Mouse (Mus musculus): ENCODE results near the gene Vps9d1. TPM values are rescaled to one million over a fixed set of nuclear protein-coding genes. Genes with fewer than 3 reads are reported as not detected.
"Not testable (repeated sequence)": the region's sequence is repeated elsewhere in the genome, so short reads cannot be mapped to it uniquely, and the experiment has no call there.

The Vps9d1 gene
- polyA plus RNA-seq, 1 experiment from 2014 or later = 53.4 TPM

GRCm38 (mm10) chr8:123203571-123203970 lies 50.6 kb downstream of the Vps9d1 start:
- WGBS = 90% methylated on average over 3 of the region's 3 CpGs
- no peak for ATAC-seq
- Histone ChIP-seq H3K4me2 (replicated peaks) (no peak overlapping the region), H3K36me3 (peaks cover 46% of the 10 kb centered on the region), H3K4me1 (replicated peaks) (no peaks in the 10 kb centered on the region), H3K4me3 (replicated peaks) (no peak overlapping the region), H3K27ac (no peak overlapping the region), H3K9ac (replicated peaks) (no peak overlapping the region), H3K9me3 (no peaks in the 10 kb centered on the region), H3K27me3 (no peaks in the 10 kb centered on the region; the same call in 1 of the 2 replicates)

GRCm38 (mm10) chr8:123202288-123202687 lies 51.9 kb downstream of the Vps9d1 start:
- Histone ChIP-seq H3K9me3 (no peaks in the 10 kb centered on the region), H3K4me2 (replicated peaks) (no peak overlapping the region), H3K9ac (replicated peaks) (no peak overlapping the region), H3K4me3 (replicated peaks) (no peak overlapping the region), H3K4me1 (replicated peaks) (no peaks in the 10 kb centered on the region), H3K27ac (no peak overlapping the region), H3K36me3 (peaks cover 33% of the 10 kb centered on the region), H3K27me3 (no peaks in the 10 kb centered on the region; the same call in 1 of the 2 replicates)
- ATAC-seq = peak; percentile 60
- WGBS = 27% methylated on average over 5 of the region's 5 CpGs

DNA sequence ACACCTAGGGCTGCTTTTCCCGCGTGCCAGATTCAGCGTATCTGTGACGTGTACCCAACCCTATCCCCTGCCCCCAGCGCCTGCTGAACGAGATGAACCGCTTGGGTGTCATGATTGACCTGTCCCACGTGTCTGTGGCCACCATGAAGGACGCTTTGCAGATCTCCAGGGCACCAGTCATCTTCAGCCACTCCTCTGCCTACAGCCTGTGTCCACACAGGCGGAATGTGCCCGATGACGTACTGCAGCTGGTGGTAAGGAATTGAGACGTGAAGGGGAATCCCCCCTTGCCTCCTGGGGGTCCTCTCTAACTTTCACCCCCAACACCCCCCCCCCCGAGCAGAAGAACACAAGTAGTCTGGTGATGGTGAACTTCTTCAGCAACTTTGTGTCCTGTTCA lies 54.3 kb downstream of the Vps9d1 start:
- no peak overlapping the region for H3K4me3 ChIP-seq (replicated peaks)
- WGBS = 75% methylated on average over 14 of the region's 14 CpGs
- H3K27me3 ChIP-seq = no peaks in the 10 kb centered on the region; the same call in 1 of the 2 replicates
- H3K9me3 ChIP-seq = no peaks in the 10 kb centered on the region
- ATAC-seq = no peak
- no peak overlapping the region for H3K9ac ChIP-seq (replicated peaks)
- no peak overlapping the region for H3K27ac ChIP-seq
- peaks cover 12% of the 10 kb centered on the region for H3K36me3 ChIP-seq
- no peak overlapping the region for H3K4me2 ChIP-seq (replicated peaks)
- H3K4me1 ChIP-seq (replicated peaks) = no peaks in the 10 kb centered on the region

GRCm38 (mm10) chr8:123197016-123197415 lies 57.1 kb downstream of the Vps9d1 start:
- ATAC-seq; H3K4me2 ChIP-seq (replicated peaks); H3K36me3 ChIP-seq; H3K4me1 ChIP-seq (replicated peaks); H3K4me3 ChIP-seq (replicated peaks); H3K27ac ChIP-seq; H3K27me3 ChIP-seq; H3K9ac ChIP-seq (replicated peaks); H3K9me3 ChIP-seq: not testable (repeated sequence)
- WGBS = 78% methylated on average over 5 of the region's 5 CpGs

- Histone ChIP-seq H3K4me2 (replicated peaks) (no peak overlapping the region), H3K9ac (replicated peaks) (no peak overlapping the region), H3K27ac (no peak overlapping the region), H3K4me1 (replicated peaks) (no peaks in the 10 kb centered on the region; the same call in 1 of the 2 replicates), H3K27me3 (no peaks in the 10 kb centered on the region), H3K4me3 (replicated peaks) (no peak overlapping the region), H3K36me3 (no peaks in the 10 kb centered on the region), H3K9me3 (no peaks in the 10 kb centered on the region)
- no peak for ATAC-seq
- WGBS = 88% methylated on average over 9 of the region's 9 CpGs
These were observed 60.4 kb downstream of the Vps9d1 start for GRCm38 (mm10) chr8:123193771-123194170.

Other genes with a start within 250 kb of the Vps9d1 start
- gene Ankrd11, start 212.1 kb downstream of the Vps9d1 start, polyA plus RNA-seq (2015; fragmentation: Nextera tagmentation; extraction: Ambion mirVana) = 32.3 and 34.4 TPM in 2 replicates
- 52.0 and 52.2 TPM in 2 replicates for gene Spg7, start 191.4 kb downstream of the Vps9d1 start, polyA plus RNA-seq (2015; fragmentation: Nextera tagmentation; extraction: Ambion mirVana)
- gene Rpl13, start 152.0 kb downstream of the Vps9d1 start, polyA plus RNA-seq (2015; fragmentation: Nextera tagmentation; extraction: Ambion mirVana) = 776 and 798 TPM in 2 replicates
- gene Cpne7, start 137.0 kb downstream of the Vps9d1 start, polyA plus RNA-seq (2015; fragmentation: Nextera tagmentation; extraction: Ambion mirVana) = 1.6 and 1.9 TPM in 2 replicates
- gene Sult5a1, start 96.0 kb downstream of the Vps9d1 start, polyA plus RNA-seq (2015; fragmentation: Nextera tagmentation; extraction: Ambion mirVana) = 0.77 and 1.0 TPM in 2 replicates
- not detected in 2 replicates for gene Dpep1, start 68.1 kb downstream of the Vps9d1 start, polyA plus RNA-seq (2015; fragmentation: Nextera tagmentation; extraction: Ambion mirVana)
- 196 and 212 TPM in 2 replicates for gene Chmp1a, start 41.6 kb downstream of the Vps9d1 start, polyA plus RNA-seq (2015; fragmentation: Nextera tagmentation; extraction: Ambion mirVana)
- gene Spata33, start 41.5 kb downstream of the Vps9d1 start, polyA plus RNA-seq (2015; fragmentation: Nextera tagmentation; extraction: Ambion mirVana) = 6.5 and 7.2 TPM in 2 replicates
- 48.3 and 48.7 TPM in 2 replicates for gene Cdk10, start 29.5 kb downstream of the Vps9d1 start, polyA plus RNA-seq (2015; fragmentation: Nextera tagmentation; extraction: Ambion mirVana)
- 2.7 and 2.8 TPM in 2 replicates for gene Spata2l, start 18.1 kb downstream of the Vps9d1 start, polyA plus RNA-seq (2015; fragmentation: Nextera tagmentation; extraction: Ambion mirVana)
- 23.6 and 26.3 TPM in 2 replicates for gene Zfp276, start 153 bp downstream of the Vps9d1 start, polyA plus RNA-seq (2015; fragmentation: Nextera tagmentation; extraction: Ambion mirVana)
- 14.0 and 15.2 TPM in 2 replicates for gene Fanca, start 64.2 kb upstream of the Vps9d1 start, polyA plus RNA-seq (2015; fragmentation: Nextera tagmentation; extraction: Ambion mirVana)
- gene Spire2, start 78.4 kb upstream of the Vps9d1 start, polyA plus RNA-seq (2015; fragmentation: Nextera tagmentation; extraction: Ambion mirVana) = 31.8 and 38.7 TPM in 2 replicates
- 238 and 263 TPM in 2 replicates for gene Tcf25, start 119.4 kb upstream of the Vps9d1 start, polyA plus RNA-seq (2015; fragmentation: Nextera tagmentation; extraction: Ambion mirVana)
- gene Mc1r, start 152.8 kb upstream of the Vps9d1 start, polyA plus RNA-seq (2015; fragmentation: Nextera tagmentation; extraction: Ambion mirVana) = 0.17 and 0.31 TPM in 2 replicates
- 1,993 and 2,050 TPM in 2 replicates for gene Tubb3, start 157.1 kb upstream of the Vps9d1 start, polyA plus RNA-seq (2015; fragmentation: Nextera tagmentation; extraction: Ambion mirVana)
- 41.7 and 42.8 TPM in 2 replicates for gene Def8, start 169.2 kb upstream of the Vps9d1 start, polyA plus RNA-seq (2015; fragmentation: Nextera tagmentation; extraction: Ambion mirVana)
- gene Afg3l1, start 223.6 kb upstream of the Vps9d1 start, polyA plus RNA-seq (2015; fragmentation: Nextera tagmentation; extraction: Ambion mirVana) = 59.3 and 62.1 TPM in 2 replicates

All from midbrain, embryonic 13.5 days (tissue).